ENCODE assay signal across 24 mouse cellular contexts in genomic region chr14:118544493-118544892, GRCm38 (mm10).
DNase-seq lines count a peak whose midpoint lies in the region; ATAC-seq lines count a peak whose summit lies in the region.
"Had no signal": no experiment of that assay in that cellular context is flagged by ENCODE, and none has a peak within 500 bp of the region (broad histone marks: within the 10 kb centered on the region; RNA-seq: fewer than 3 reads in every experiment).

No protein-coding gene starts in this region.

- WGBS in heart, embryonic 12.5 days, result 56% methylated on average over 6 of the region's 6 CpGs
- WGBS in heart, embryonic 10.5 days, result 63% methylated on average over 6 of the region's 6 CpGs
- WGBS in heart, embryonic 14.5 days, result 30% methylated on average over 6 of the region's 6 CpGs
- 39% methylated on average over 6 of the region's 6 CpGs for WGBS in heart, embryonic 16.5 days
- 60% methylated on average over 6 of the region's 6 CpGs for WGBS in heart, embryonic 11.5 days (ENCODE audit: insufficient replicate concordance)

- H3K27ac ChIP-seq in heart, embryonic 12.5 days (ENCODE audit: poor library complexity, severe bottlenecking), result no peak overlapping the region
- no peak overlapping the region for H3K27ac ChIP-seq in heart, embryonic 10.5 days
- peak overlapping the region in 1 of 2 experiments; percentile 5; a peak in 1 of 4 replicates for H3K27ac ChIP-seq in heart, embryonic 14.5 days (replicated peaks in 1 of 2; ENCODE audit: control insufficient read depth in 1 of 2, insufficient read depth in 1 of 2, low read depth in 2 of 2, low read length in 2 of 2)
- no peak overlapping the region for H3K27ac ChIP-seq in heart, embryonic 16.5 days (ENCODE audit: low read length)
- H3K27ac ChIP-seq in heart, embryonic 11.5 days (ENCODE audit: low read depth, low read length), result no peak overlapping the region
- H3K27ac ChIP-seq: embryonic facial prominence, embryonic 10.5 days; embryonic facial prominence, embryonic 12.5 days; forebrain, embryonic 13.5 days; forebrain, embryonic 15.5 days had no signal

- no peak overlapping the region for H3K4me3 ChIP-seq in heart, embryonic 12.5 days
- no peak overlapping the region for H3K4me3 ChIP-seq in heart, embryonic 10.5 days
- no peak overlapping the region for H3K4me3 ChIP-seq in heart, embryonic 14.5 days (ENCODE audit: control insufficient read depth in 1 of 2, insufficient read depth in 1 of 2, low read depth in 1 of 2, low read length in 2 of 2)
- no peak overlapping the region for H3K4me3 ChIP-seq in heart, embryonic 16.5 days (ENCODE audit: low read length)
- no peak overlapping the region for H3K4me3 ChIP-seq in heart, embryonic 11.5 days (ENCODE audit: low read depth, low read length)
- H3K4me3 ChIP-seq: embryonic facial prominence, embryonic 10.5 days; embryonic facial prominence, embryonic 12.5 days; forebrain, embryonic 13.5 days; forebrain, embryonic 15.5 days had no signal

- H3K36me3 ChIP-seq in heart, embryonic 12.5 days, result no peaks in the 10 kb centered on the region
- H3K36me3 ChIP-seq in heart, embryonic 10.5 days, result no peaks in the 10 kb centered on the region
- no peaks in the 10 kb centered on the region for H3K36me3 ChIP-seq in heart, embryonic 14.5 days (ENCODE audit: control insufficient read depth, insufficient read depth, low read length)
- no peaks in the 10 kb centered on the region for H3K36me3 ChIP-seq in heart, embryonic 16.5 days (ENCODE audit: control insufficient read depth, insufficient read depth)
- H3K36me3 ChIP-seq in heart, embryonic 11.5 days (ENCODE audit: control insufficient read depth, insufficient read depth, low read length), result no peaks in the 10 kb centered on the region
- H3K36me3 ChIP-seq: embryonic facial prominence, embryonic 10.5 days; embryonic facial prominence, embryonic 12.5 days; forebrain, embryonic 15.5 days had no signal

- H3K4me1 ChIP-seq in heart, embryonic 12.5 days (replicated peaks), result peaks cover 12% of the 10 kb centered on the region; the same call in 1 of the 2 replicates
- peaks cover 7% of the 10 kb centered on the region; the same call in 1 of the 2 replicates for H3K4me1 ChIP-seq in heart, embryonic 10.5 days
- peaks cover 7% of the 10 kb centered on the region in 2 experiments for H3K4me1 ChIP-seq in heart, embryonic 14.5 days (ENCODE audit: control insufficient read depth in 2 of 2, insufficient read depth in 2 of 2, low read length in 2 of 2)
- H3K4me1 ChIP-seq in heart, embryonic 16.5 days (ENCODE audit: control insufficient read depth, insufficient read depth, low read length), result peaks cover 16% of the 10 kb centered on the region
- no peaks in the 10 kb centered on the region for H3K4me1 ChIP-seq in heart, embryonic 11.5 days (ENCODE audit: control insufficient read depth, insufficient read depth, low read length)
- H3K4me1 ChIP-seq: embryonic facial prominence, embryonic 12.5 days; forebrain, embryonic 15.5 days had no signal

- no peaks in the 10 kb centered on the region for H3K27me3 ChIP-seq in heart, embryonic 12.5 days (replicated peaks)
- H3K27me3 ChIP-seq in heart, embryonic 10.5 days (ENCODE audit: insufficient read depth, poor library complexity, severe bottlenecking), result no peaks in the 10 kb centered on the region
- no peaks in the 10 kb centered on the region for H3K27me3 ChIP-seq in heart, embryonic 14.5 days (ENCODE audit: control insufficient read depth, insufficient read depth, low read length)
- no peaks in the 10 kb centered on the region for H3K27me3 ChIP-seq in heart, embryonic 16.5 days (ENCODE audit: control insufficient read depth, insufficient read depth, low read length)
- no peaks in the 10 kb centered on the region; the same call in 1 of the 2 replicates for H3K27me3 ChIP-seq in heart, embryonic 11.5 days (ENCODE audit: control insufficient read depth, insufficient read depth, low read length)
- H3K27me3 ChIP-seq: CH12.LX, Patski had no signal

- no peaks in the 10 kb centered on the region; the same call in 1 of the 2 replicates for H3K9me3 ChIP-seq in heart, embryonic 12.5 days (replicated peaks)
- H3K9me3 ChIP-seq in heart, embryonic 10.5 days, result no peaks in the 10 kb centered on the region
- no peaks in the 10 kb centered on the region for H3K9me3 ChIP-seq in heart, embryonic 14.5 days (ENCODE audit: control insufficient read depth, low read length)
- no peaks in the 10 kb centered on the region for H3K9me3 ChIP-seq in heart, embryonic 16.5 days (replicated peaks; ENCODE audit: control insufficient read depth, low read length)
- H3K9me3 ChIP-seq in heart, embryonic 11.5 days (replicated peaks; ENCODE audit: control insufficient read depth, low read length), result no peaks in the 10 kb centered on the region
- H3K9me3 ChIP-seq: embryonic facial prominence, embryonic 12.5 days; forebrain, embryonic 13.5 days; forebrain, embryonic 15.5 days; G1E had no signal

- no peak for DNase-seq in heart, embryonic 10.5 days (ENCODE audit: low spot score)
- DNase-seq in heart, adult 9 months (ENCODE audit: low spot score in 2 of 2), result no peak
- DNase-seq: adrenal gland, adult 8-10 months; adrenal gland, postnatal 14 days; adrenal gland, postnatal 36 days; B cell, adult 2 months; cerebellum, adult 11-12 months; cerebellum, adult 2 months; cerebellum, adult 9-10 months; cerebellum, postnatal 10 days; cerebellum, postnatal 25 days had no signal

- no peak overlapping the region for H3K4me2 ChIP-seq in heart, embryonic 12.5 days
- peak overlapping the region; percentile 25 for H3K4me2 ChIP-seq in heart, embryonic 14.5 days (ENCODE audit: low read length)
- H3K4me2 ChIP-seq in heart, embryonic 16.5 days (ENCODE audit: low read depth, low read length), result peak overlapping the region; percentile 18
- H3K4me2 ChIP-seq in heart, embryonic 11.5 days, result no peak overlapping the region
- H3K4me2 ChIP-seq: embryonic facial prominence, embryonic 12.5 days; forebrain, embryonic 13.5 days; forebrain, embryonic 15.5 days had no signal

- no peak overlapping the region for H3K9ac ChIP-seq in heart, embryonic 12.5 days
- H3K9ac ChIP-seq in heart, embryonic 14.5 days (ENCODE audit: low read length), result no peak overlapping the region
- no peak overlapping the region for H3K9ac ChIP-seq in heart, embryonic 16.5 days (ENCODE audit: low read length)
- no peak overlapping the region for H3K9ac ChIP-seq in heart, embryonic 11.5 days (ENCODE audit: low read depth, low read length)
- H3K9ac ChIP-seq: embryonic facial prominence, embryonic 12.5 days; forebrain, embryonic 13.5 days; forebrain, embryonic 15.5 days had no signal

- peak; percentile 29; the same call in 1 of the 2 replicates for ATAC-seq in heart, embryonic 12.5 days (ENCODE audit: insufficient number of reproducible peaks, low FRiP score)
- peak; percentile 59; the same call in 1 of the 2 replicates for ATAC-seq in heart, embryonic 14.5 days (ENCODE audit: insufficient number of reproducible peaks, insufficient read depth, low FRiP score, low read depth)
- peak; percentile 60 for ATAC-seq in heart, embryonic 16.5 days (replicated peaks; ENCODE audit: extremely low read depth, insufficient read depth, low FRiP score)
- no peak for ATAC-seq in heart, embryonic 11.5 days (replicated peaks; ENCODE audit: insufficient number of reproducible peaks, low FRiP score, low TSS enrichment)
- ATAC-seq: activated CD4-positive, CD25-positive, alpha-beta regulatory T cell, adult 4 months; CD4-positive, CD25-positive, alpha-beta regulatory T cell, adult 4 months; forebrain, embryonic 13.5 days; forebrain, embryonic 15.5 days; Patski had no signal

Comparison
In these comparisons a context has a peak if more than half of its experiments do, and no peak if none do; other contexts are left out.
1. H3K4me2 ChIP-seq: peak in heart, embryonic 14.5 days (single experiment) and heart, embryonic 16.5 days (single experiment); none in heart, embryonic 12.5 days (single experiment) and heart, embryonic 11.5 days (single experiment).